Mouse (Mus musculus): ENCODE results near the gene Cecr2. TPM values are rescaled to one million over a fixed set of nuclear protein-coding genes. Genes with fewer than 3 reads are reported as not detected.
"Not testable (repeated sequence)": the region's sequence is repeated elsewhere in the genome, so short reads cannot be mapped to it uniquely, and the experiment has no call there.

Gene Cecr2
- total RNA-seq, 1 experiment from 2014 or later: 27.9 TPM

DNA sequence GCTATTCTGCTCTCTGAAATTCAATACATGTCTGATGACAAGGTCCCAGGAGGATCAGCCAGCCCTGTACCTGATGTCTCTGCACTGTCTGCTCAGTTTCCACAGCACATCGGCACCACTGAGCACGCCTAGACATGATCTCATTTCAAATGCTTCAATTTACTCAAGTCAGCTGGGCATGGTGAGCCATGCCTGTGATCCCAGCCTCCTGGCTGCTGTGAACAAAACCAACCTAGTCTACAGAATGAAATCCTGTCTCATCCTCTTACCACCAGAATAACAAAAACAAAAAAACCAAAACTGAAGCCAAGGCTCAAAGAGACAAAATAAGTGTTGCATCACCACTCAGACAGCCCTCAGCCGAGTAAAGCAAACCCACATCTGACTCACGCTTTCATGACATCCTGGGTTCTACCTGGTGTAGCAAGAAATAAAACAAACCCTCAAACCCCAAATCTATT, 133.4 kb downstream of the Cecr2 start:
- no peak for ATAC-seq (ENCODE audit: extremely low read depth, insufficient number of reproducible peaks, low FRiP score, poor library complexity, severe bottlenecking)

DNA sequence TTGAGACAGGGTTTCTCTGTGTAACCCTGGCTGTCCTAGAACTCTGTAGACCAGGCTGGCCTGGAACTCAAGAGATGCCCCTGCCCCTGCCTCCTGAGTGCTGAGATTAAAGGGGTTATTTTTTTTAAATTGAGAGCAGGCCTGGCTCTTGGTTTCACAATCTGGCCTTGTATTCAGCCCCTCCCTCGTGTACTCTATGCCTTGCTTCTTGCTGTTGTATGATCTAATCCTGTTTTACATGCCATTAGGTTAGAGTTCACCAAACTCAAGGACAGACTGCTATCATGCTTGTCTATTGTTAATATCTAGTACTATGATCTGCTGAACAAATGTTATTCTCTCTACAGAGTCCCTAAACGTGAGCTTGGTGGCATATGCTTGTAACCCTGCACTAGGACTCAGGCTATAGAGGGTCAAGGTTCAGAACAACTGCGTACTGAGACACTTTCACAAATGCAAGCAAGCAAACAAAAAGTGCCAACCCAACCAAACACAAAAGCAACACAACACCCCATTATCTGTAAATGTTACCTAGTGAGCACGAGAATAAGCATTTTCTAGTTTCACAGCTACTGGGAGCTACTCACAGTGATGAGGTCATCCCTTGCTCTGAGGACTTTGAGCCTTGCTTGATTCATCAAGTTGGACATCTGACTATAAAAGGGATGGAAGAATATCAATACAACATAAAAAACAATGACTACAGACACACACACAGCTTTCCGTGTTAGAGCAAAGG, 141.0 kb downstream of the Cecr2 start:
- no peak for ATAC-seq (ENCODE audit: extremely low read depth, insufficient number of reproducible peaks, low FRiP score, poor library complexity, severe bottlenecking)

DNA sequence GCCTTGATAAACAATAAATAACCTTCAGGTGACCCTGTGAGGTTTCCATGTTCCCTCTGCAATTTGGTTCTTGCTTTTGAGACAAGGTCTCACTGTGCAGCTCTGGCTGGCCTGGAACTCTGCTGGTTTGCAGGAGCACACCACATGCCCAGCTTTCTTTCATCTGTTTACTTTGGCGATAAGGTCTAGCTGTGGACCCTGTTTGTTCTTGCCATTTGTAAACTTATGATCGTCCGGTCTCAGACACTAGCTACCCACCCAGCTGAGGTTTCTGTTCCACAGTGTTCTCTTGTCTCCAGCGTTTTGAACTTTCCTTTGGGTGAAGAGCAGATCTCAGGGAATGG, 141.5 kb downstream of the Cecr2 start:
- ATAC-seq (ENCODE audit: extremely low read depth, insufficient number of reproducible peaks, low FRiP score, poor library complexity, severe bottlenecking): no peak

DNA sequence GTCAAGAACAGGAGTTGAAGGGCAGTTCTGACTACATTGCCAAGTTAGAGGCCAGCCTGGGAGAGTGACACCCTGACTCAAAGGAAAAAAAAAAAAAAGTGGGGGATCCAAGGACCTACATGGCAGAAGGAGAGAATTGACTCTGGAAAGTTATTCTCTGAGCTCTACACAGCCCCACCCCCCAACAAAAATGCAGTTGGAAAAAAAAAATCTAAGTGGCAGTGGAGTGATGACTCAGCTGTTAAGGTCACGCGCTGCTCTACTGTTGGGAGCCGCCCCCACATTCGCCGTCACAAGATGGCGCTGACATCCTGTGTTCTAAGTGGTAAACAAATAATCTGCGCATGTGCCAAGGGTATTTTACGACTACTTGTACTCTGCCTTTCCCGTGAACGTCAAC, 145.8 kb downstream of the Cecr2 start:
- ATAC-seq (ENCODE audit: extremely low read depth, insufficient number of reproducible peaks, low FRiP score, poor library complexity, severe bottlenecking): not testable (repeated sequence)

GRCm38 (mm10) chr6:120819294-120819693, 153.1 kb downstream of the Cecr2 start:
- ATAC-seq (ENCODE audit: extremely low read depth, insufficient number of reproducible peaks, low FRiP score, poor library complexity, severe bottlenecking): no peak

- ATAC-seq (ENCODE audit: extremely low read depth, insufficient number of reproducible peaks, low FRiP score, poor library complexity, severe bottlenecking): no peak
Measured at GRCm38 (mm10) chr6:120820144-120820543, 154.0 kb downstream of the Cecr2 start.

Other genes with a start within 250 kb of the Cecr2 start
- gene Il17ra, start 203.1 kb upstream of the Cecr2 start, total RNA-seq (2017): 168 and 176 TPM in 2 replicates
- not detected in 2 replicates for gene Tmem121b, start 172.6 kb upstream of the Cecr2 start, total RNA-seq (2017)
- 21.1 and 25.8 TPM in 2 replicates for gene Hdhd5, start 135.1 kb upstream of the Cecr2 start, total RNA-seq (2017)
- 0.70 TPM in 1 of 2 replicates, not detected in the other for gene Slc25a18, start 107.2 kb downstream of the Cecr2 start, total RNA-seq (2017)
- 160 and 192 TPM in 2 replicates for gene Atp6v1e1, start 156.4 kb downstream of the Cecr2 start, total RNA-seq (2017)
- 10.6 and 12.9 TPM in 2 replicates for gene Bcl2l13, start 169.8 kb downstream of the Cecr2 start, total RNA-seq (2017)

All from neutrophil, adult 5-6 weeks (primary cell).